Mouse (Mus musculus) kidney, embryonic 16.5 days (tissue): ENCODE data around the gene Slc4a2. TPM values are rescaled to one million over a fixed set of nuclear protein-coding genes. Genes with fewer than 3 reads are reported as not detected.

Experiments used
- ATAC-seq: fragments of 200-750 bp; cut with Nextera tagmentation; 2 replicates; pipeline ENCODE4 v1.8.0; 2017; ENCODE audit warnings: moderate TSS enrichment; ENCODE audit not compliant: low FRiP score, low TSS enrichment
- H3K27ac ChIP-seq: fragments of 300-500 bp; sonication (generic); 2 replicates; pipeline ENCODE4 v1.5.1; 2014; ENCODE audit warnings: low read length
- H3K27me3 ChIP-seq: fragments of 300-500 bp; sonication (generic); 2 replicates; pipeline ENCODE4 v1.6.1; 2014; ENCODE audit warnings: low read length, control low read depth, mixed read lengths; ENCODE audit not compliant: insufficient read depth
- H3K36me3 ChIP-seq: fragments of 300-500 bp; sonication (generic); 2 replicates; pipeline ENCODE4 v1.6.1; 2014; ENCODE audit warnings: low read length, control low read depth, mixed read lengths; ENCODE audit not compliant: insufficient read depth
- H3K4me1 ChIP-seq: fragments of 300-500 bp; sonication (generic); 2 replicates; pipeline ENCODE4 v1.6.1; 2014; ENCODE audit warnings: low read length, control low read depth, mixed read lengths; ENCODE audit not compliant: insufficient read depth
- H3K4me2 ChIP-seq: fragments of 300-500 bp; sonication (generic); replicated peaks from 2 replicates; pipeline ENCODE4 v1.6.1; 2014; ENCODE audit warnings: low read depth, low read length
- H3K4me3 ChIP-seq: fragments of 300-500 bp; sonication (generic); 2 replicates; pipeline ENCODE4 v1.5.1; 2014; ENCODE audit warnings: mild to moderate bottlenecking, low read length
- H3K9ac ChIP-seq: fragments of 300-500 bp; sonication (generic); replicated peaks from 2 replicates; pipeline ENCODE4 v1.6.1; 2014; ENCODE audit warnings: low read length
- H3K9me3 ChIP-seq: fragments of 300-500 bp; sonication (generic); 2 replicates; pipeline ENCODE4 v1.6.1; 2016; ENCODE audit warnings: low read length, control low read depth
- WGBS: fragments of 180-500 bp; shearing (Covaris S2); extraction: QIAGEN DNeasy Blood & Tissue Kit; methylation state at CpG from one replicate; pipeline ENCODE4 v1.1.7; 2014; 5-methylcytosine and 5-hydroxymethylcytosine counted together
- polyA plus RNA-seq: library from polyadenylated mRNA; unstranded; fragments of >200 nt; fragmentation: Nextera tagmentation; extraction: Ambion mirVana; gene quantifications from 2 replicates; pipeline ENCODE4 v1.2.1, GENCODE M21; 2015

Slc4a2 gene
- polyA plus RNA-seq, 1 experiment from 2014 or later, result 53.8 TPM

DNA sequence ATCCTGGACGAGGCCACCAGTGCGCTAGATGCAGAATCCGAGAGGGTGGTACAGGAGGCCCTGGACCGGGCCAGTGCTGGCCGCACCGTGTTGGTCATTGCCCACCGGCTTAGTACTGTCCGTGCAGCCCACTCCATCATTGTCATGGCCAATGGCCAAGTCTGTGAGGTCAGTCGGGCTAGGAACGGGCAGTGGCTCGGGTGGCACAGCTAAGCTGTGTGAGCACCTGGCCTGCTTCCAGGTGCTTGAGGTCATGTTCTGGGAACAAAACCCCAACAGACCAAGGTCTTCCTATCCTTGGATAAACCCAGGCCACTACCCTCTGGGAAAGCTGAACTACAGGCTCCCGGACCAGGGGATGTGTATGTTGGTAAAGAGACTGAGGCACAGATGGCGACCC, 15.0 kb upstream of the Slc4a2 start:
- Histone ChIP-seq H3K9me3 (no peaks in the 10 kb centered on the region), H3K9ac (no peak overlapping the region), H3K36me3 (peaks cover 16% of the 10 kb centered on the region), H3K4me2 (no peak overlapping the region), H3K4me1 (peaks cover 10% of the 10 kb centered on the region), H3K27me3 (no peaks in the 10 kb centered on the region), H3K4me3 (no peak overlapping the region), H3K27ac (no peak overlapping the region)
- WGBS, result 92% methylated on average over 13 of the region's 13 CpGs
- no peak; the same call in 1 of the 2 replicates for ATAC-seq

- no peak overlapping the region for H3K4me3 ChIP-seq
- H3K4me2 ChIP-seq, result no peak overlapping the region
- H3K9ac ChIP-seq, result no peak overlapping the region
- ATAC-seq, result no peak
- H3K36me3 ChIP-seq, result peaks cover 16% of the 10 kb centered on the region
- no peaks in the 10 kb centered on the region for H3K27me3 ChIP-seq
- peaks cover 13% of the 10 kb centered on the region for H3K4me1 ChIP-seq
- no peaks in the 10 kb centered on the region for H3K9me3 ChIP-seq
- WGBS, result 76% methylated on average over 2 of the region's 2 CpGs
- H3K27ac ChIP-seq, result no peak overlapping the region
Measured at GRCm38 (mm10) chr5:24409466-24409865, 14.2 kb upstream of the Slc4a2 start.

DNA sequence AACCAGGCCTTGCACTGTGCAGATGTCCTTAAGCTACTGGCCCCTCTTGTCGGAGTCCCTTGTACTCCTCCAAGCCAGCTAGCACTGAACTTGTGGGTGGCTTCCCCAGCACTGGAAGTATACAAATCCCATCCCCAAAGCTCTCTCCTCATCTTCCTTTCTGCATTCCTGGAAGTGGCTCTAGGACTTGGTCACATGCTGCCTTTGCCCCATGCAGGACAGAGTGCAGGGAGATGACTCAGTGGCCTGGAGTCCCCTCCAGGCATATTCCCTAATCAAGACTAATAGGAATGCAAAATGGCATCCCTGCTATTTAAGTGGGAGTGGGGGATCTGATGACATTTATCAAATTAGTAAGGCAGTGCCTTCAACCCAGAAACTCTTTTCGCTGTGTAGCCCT, 11.6 kb upstream of the Slc4a2 start:
- Histone ChIP-seq H3K9ac (no peak overlapping the region), H3K4me2 (no peak overlapping the region), H3K27me3 (no peaks in the 10 kb centered on the region), H3K4me1 (peaks cover 21% of the 10 kb centered on the region), H3K4me3 (no peak overlapping the region), H3K9me3 (no peaks in the 10 kb centered on the region), H3K27ac (no peak overlapping the region), H3K36me3 (peaks cover 3% of the 10 kb centered on the region; the same call in 1 of the 2 replicates)
- no peak for ATAC-seq
- 93% methylated on average over 2 of the region's 2 CpGs for WGBS

DNA sequence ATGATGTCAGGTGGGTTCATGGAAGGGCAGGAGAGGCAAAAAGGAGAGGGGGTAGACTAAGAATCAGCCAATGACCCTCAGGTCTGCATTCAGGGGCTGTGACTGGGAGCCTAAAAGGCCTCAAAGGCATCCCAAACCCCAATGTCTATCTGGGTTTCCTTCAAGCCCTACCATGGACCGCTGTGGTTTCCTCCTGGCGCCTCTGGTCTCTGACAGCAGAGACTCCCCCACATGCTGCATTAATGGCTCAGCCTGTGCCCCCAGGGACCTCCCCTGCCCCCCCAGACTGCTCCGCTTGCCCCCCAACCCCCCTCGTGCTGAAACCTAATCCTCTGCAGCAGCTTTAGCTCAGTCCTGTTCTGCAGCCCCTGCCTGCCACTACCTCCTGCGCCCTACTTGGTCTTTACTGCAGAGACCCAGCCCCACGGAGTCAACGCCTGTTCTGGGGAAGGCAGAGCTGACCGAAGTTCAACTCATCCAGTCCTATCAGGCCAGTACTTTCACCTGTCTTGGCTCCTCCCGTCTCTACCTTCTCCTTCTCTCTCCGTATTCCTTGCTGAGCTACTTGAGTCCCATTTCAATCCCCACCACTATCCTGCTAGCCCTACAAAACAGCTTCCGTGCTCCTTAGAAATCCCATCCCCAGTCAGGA, 10.5 kb upstream of the Slc4a2 start, which contains the start of gene Asic3:
Gene Asic3 (plus strand): TSS at position 351 of the 652 bp plus-strand sequence.
- H3K9me3 ChIP-seq, result no peaks in the 10 kb centered on the region
- no peaks in the 10 kb centered on the region for H3K27me3 ChIP-seq
- 0 out of 2 replicates have a peak within 1 kb of the TSS, but pooled peaks have one; percentile 10 for H3K4me2 ChIP-seq
- peaks cover 21% of the 10 kb centered on the region for H3K4me1 ChIP-seq
- H3K36me3 ChIP-seq, result no peaks in the 10 kb centered on the region; the same call in 1 of the 2 replicates
- 16% methylated on average over 11 of the region's 11 CpGs for WGBS
- ATAC-seq, result peak; percentile 39; the same call in 1 of the 2 replicates
- no peak within 1 kb of the TSS for H3K4me3 ChIP-seq
- H3K27ac ChIP-seq, result no peak within 1 kb of the TSS
- peak within 1 kb of the TSS; percentile 19; the same call in 1 of the 2 replicates for H3K9ac ChIP-seq

DNA sequence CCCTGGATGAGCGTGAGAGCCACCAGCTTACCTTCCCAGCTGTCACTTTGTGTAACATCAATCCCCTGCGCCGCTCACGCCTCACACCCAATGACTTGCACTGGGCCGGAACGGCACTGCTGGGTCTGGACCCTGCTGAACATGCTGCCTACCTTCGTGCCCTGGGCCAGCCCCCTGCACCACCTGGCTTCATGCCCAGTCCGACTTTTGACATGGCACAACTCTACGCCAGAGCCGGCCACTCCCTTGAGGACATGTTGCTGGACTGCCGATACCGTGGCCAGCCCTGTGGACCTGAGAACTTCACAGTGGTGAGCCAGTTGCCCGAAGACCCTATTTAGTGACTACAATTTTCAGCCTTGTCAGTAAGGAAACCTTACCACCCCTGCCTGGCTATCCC, 9.7 kb upstream of the Slc4a2 start:
- Histone ChIP-seq H3K9me3 (no peaks in the 10 kb centered on the region), H3K4me2 (0 out of 2 replicates have a peak overlapping the region, but pooled peaks have one; percentile 10), H3K4me1 (peaks cover 21% of the 10 kb centered on the region), H3K4me3 (no peak overlapping the region), H3K27ac (no peak overlapping the region), H3K9ac (no peak overlapping the region), H3K27me3 (no peaks in the 10 kb centered on the region), H3K36me3 (0 out of 2 replicates have a peak, but pooled peaks cover 1% of the 10 kb centered on the region)
- 64% methylated on average over 13 of the region's 13 CpGs for WGBS
- ATAC-seq, result no peak

DNA sequence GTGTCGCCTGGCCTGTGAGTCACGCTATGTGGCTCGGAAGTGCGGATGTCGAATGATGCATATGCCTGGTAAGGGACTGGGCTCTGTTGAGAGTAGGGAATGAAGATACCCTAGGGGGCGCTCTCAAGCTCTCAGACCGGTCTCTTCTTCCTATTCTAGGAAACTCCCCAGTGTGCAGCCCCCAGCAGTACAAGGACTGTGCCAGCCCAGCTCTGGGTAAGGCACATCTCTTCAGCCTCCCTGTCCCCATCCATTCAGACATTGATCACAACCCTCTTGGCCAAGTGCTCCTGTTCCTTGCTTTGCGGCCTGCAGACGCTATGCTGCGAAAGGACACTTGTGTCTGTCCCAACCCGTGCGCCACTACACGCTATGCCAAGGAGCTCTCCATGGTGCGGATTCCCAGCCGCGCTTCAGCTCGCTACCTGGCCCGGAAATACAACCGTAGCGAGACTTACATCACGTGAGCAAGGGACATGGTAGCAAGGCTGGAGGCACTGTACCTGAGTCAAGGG, 7.4 kb upstream of the Slc4a2 start:
- H3K36me3 ChIP-seq, result peaks cover 11% of the 10 kb centered on the region
- WGBS, result 4% methylated on average over 21 of the region's 21 CpGs
- H3K4me1 ChIP-seq, result peaks cover 21% of the 10 kb centered on the region
- peak; percentile 55 for ATAC-seq
- H3K4me3 ChIP-seq, result no peak overlapping the region
- H3K27ac ChIP-seq, result no peak overlapping the region
- H3K9me3 ChIP-seq, result no peaks in the 10 kb centered on the region
- 0 out of 2 replicates have a peak overlapping the region, but pooled peaks have one; percentile 20 for H3K4me2 ChIP-seq
- no peak overlapping the region for H3K9ac ChIP-seq
- H3K27me3 ChIP-seq, result no peaks in the 10 kb centered on the region

DNA sequence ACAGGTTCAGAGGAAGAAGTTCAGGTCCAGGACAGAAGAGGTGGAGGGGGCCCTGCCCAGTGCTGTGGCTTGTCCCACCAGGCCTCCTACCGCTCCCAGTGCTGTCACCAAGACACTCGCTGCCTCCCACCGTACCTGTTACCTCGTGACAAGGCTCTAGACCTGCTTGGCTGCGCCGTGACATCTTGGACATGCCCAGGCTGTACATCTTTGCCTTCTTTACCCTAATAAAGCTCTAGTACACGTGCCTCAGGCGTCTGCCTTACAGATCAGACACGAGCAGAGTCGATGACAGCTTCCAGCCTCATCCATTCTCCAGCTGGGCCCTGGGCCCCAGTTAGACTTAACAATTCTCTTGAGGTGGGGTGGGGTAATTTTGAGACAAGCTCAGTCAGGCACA, 6.0 kb upstream of the Slc4a2 start:
- 89% methylated on average over 10 of the region's 10 CpGs for WGBS
- ATAC-seq, result no peak

GRCm38 (mm10) chr5:24420381-24420780, 3.3 kb upstream of the Slc4a2 start:
- H3K9me3 ChIP-seq, result no peaks in the 10 kb centered on the region
- no peak for ATAC-seq
- no peak overlapping the region for H3K27ac ChIP-seq
- peaks cover 11% of the 10 kb centered on the region for H3K36me3 ChIP-seq
- H3K9ac ChIP-seq, result no peak overlapping the region
- no peaks in the 10 kb centered on the region for H3K27me3 ChIP-seq
- WGBS, result 87% methylated on average over 9 of the region's 9 CpGs
- H3K4me1 ChIP-seq, result peaks cover 25% of the 10 kb centered on the region
- H3K4me2 ChIP-seq, result no peak overlapping the region
- H3K4me3 ChIP-seq, result no peak overlapping the region

More for the DNA sequence above, 6.0 kb upstream of the Slc4a2 start:
- Histone ChIP-seq H3K27ac (no peak overlapping the region), H3K9me3 (no peaks in the 10 kb centered on the region), H3K4me1 (peaks cover 25% of the 10 kb centered on the region), H3K4me3 (no peak overlapping the region), H3K9ac (no peak overlapping the region), H3K4me2 (no peak overlapping the region), H3K36me3 (peaks cover 11% of the 10 kb centered on the region), H3K27me3 (no peaks in the 10 kb centered on the region)

- peak; percentile 4 for ATAC-seq
- Histone ChIP-seq H3K4me1 (peaks cover 51% of the 10 kb centered on the region), H3K9ac (peak overlapping the region; percentile 74), H3K4me3 (peak overlapping the region; percentile 70), H3K4me2 (peak overlapping the region; percentile 81), H3K36me3 (peaks cover 8% of the 10 kb centered on the region), H3K27ac (peak overlapping the region; percentile 95), H3K9me3 (no peaks in the 10 kb centered on the region), H3K27me3 (no peaks in the 10 kb centered on the region)
- 10% methylated on average over 21 of the region's 21 CpGs for WGBS
Measured at GRCm38 (mm10) chr5:24424004-24424781, 556 bp downstream of the Slc4a2 start.
